Mouse (Mus musculus) left cerebral cortex, postnatal 10 days (tissue): Measurements from ENCODE around the gene Fars2. TPM values are rescaled to one million over a fixed set of nuclear protein-coding genes. Genes with fewer than 3 reads are reported as not detected.

ENCODE experiments used
- DNase-seq, 2 experiments: peaks; one replicate each; pipeline ENCODE4 v3.0.0; 2021 to 2022; ENCODE audit warnings: low spot score in 2 of 2, mixed read lengths in 1 of 2; ENCODE audit errors: extremely low spot score in 1 of 2
- intact Hi-C: fragments of 180-260 bp; cut with DNase I; formaldehyde crosslinking; loops from one replicate; pipeline ENCODE4 v1.15.1; 2025
- total RNA-seq, 2 experiments: library from RNA; stranded (reverse); gene quantifications; 2 replicates each; pipeline ENCODE4 v1.2.3; 2021

Gene Fars2
- total RNA-seq, 2 experiments from 2014 or later, result 31.1 to 37.6 TPM

DNA sequence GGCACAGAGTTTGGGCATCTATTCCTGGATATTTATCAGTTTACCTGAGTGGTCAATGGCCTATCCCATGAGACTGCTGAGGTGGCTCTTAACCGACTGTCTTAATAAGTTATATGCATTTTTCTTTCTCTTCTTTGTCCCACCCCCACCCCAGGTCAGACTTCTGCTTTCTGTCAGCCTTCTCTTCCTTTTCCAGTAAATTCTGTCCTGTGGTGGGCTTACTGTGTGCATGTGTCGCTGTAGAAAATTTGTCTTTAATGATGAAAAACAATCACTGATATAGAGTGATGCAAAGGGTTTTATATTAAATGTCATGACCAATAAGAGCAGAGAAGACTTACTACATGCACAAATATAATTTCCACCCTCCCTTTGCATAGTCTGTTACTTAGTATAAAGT lies 85.3 kb downstream of the Fars2 start:
- intact Hi-C loops, result no loop called here
- DNase-seq, result no peak

DNA sequence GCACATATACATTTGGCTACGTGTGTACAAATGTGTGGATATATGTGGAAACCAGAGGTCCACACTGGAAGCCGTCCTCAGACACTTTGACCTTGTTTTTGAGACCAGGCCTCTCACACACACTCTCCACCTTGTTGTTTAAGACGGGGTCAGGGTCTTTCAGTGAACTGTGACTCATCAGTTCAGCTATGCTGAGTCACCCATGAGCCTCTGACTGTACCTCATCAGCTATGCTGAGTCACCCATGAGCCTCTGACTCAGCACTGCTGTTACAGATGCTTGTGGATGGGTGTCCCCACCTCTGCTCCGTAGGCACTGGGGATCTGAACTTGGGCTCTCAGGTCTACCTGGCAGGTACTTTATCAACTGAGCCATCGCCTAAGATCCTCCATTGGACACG lies 85.8 kb downstream of the Fars2 start:
- no peak for DNase-seq
- intact Hi-C loops, result no loop called here

DNA sequence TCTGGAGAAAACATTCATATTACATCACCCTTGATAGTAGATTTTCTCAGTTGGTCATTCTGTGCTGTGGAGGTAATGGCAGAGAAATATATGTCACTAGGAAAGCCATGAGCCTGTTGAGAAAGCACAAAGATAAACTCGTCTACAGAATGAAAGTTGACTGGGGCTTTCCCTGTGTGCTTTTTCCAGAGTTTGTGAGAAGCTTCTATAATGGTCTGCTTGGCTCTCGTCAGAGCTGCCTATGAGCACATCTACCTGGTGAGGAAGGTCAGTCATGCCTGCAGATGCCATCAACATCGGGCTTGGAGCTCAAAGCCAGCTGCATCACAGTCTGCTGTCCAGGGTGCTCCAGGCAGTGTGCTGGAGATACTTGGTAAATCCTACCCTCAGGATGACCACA lies 87.1 kb downstream of the Fars2 start:
- intact Hi-C loops, result no loop called here
- DNase-seq, result no peak

GRCm38 (mm10) chr13:36210965-36211364 lies 93.8 kb downstream of the Fars2 start:
- DNase-seq, result no peak
- intact Hi-C loops, result no loop called here

- no peak for DNase-seq
- intact Hi-C loops, result no loop called here
Observed at GRCm38 (mm10) chr13:36214056-36214455, 96.8 kb downstream of the Fars2 start.

GRCm38 (mm10) chr13:36216005-36216404 lies 98.8 kb downstream of the Fars2 start:
- DNase-seq, result no peak
- intact Hi-C loops, result no loop called here

DNA sequence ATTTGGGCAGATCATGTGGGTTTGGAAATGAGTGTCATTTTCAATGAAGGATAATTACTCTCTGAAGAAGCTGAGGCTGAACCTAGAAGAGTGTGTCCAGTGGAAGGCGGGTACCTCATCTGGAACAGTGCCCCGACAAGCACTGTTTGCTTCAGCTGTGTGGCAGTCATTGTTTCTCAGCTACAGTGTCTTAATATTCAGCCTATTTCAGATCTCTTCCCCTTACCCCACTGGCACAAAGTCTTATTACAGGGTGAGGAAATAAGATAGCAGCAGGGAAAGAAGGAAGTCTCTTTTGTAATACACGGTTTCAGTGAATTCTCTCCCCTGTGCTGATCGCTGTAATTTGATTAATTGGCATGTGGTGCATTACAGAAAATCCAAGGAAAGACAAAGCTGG lies 101.1 kb downstream of the Fars2 start:
- intact Hi-C loops, result no loop called here
- DNase-seq, result no peak

- intact Hi-C loops, result no loop called here
Observed at GRCm38 (mm10) chr13:36219506-36219905, 102.3 kb downstream of the Fars2 start.

GRCm38 (mm10) chr13:36221897-36222296 lies 104.7 kb downstream of the Fars2 start:
- no peak for DNase-seq

More at GRCm38 (mm10) chr13:36219506-36219905, 102.3 kb downstream of the Fars2 start:
- DNase-seq, result no peak

DNA sequence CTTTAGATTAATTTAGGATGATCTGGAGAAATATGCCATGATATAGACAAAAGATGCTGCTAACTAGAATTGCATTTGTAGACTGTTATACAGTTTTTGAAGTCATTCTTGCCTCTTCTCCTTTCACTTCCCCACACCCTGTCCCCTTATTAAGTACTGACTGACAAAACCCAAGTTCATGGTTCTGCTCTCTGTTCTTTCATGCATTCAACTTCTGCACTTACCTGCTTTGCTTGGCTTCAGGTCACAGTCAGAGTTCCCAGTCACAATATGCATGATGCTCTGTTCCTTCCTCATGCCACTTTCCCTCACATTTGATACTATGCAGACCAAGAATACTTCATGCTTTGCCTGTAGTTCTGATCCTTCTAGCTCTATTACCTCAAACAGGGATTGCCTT lies 105.5 kb downstream of the Fars2 start:
- intact Hi-C loops, result no loop called here
- DNase-seq, result no peak

More at GRCm38 (mm10) chr13:36221897-36222296, 104.7 kb downstream of the Fars2 start:
- intact Hi-C loops, result no loop called here

DNA sequence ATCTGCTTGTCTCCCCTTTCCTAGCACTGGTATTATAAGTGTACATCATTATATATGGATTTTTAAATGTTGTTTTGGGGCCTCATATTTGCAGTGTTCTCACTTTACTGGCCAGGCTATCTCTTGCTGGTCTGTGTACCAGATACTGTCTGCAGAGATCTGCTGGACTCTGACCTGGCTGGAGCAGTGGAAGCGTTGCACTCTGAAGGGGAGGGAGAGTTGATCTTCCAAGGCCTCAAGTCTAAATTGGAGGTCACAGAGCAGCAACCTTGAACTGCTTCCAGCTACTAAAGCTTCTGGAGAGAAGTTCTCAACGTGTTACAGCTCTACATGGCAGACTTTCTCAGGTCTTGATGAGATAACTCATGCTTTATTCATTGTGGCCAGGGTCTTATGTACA lies 107.2 kb downstream of the Fars2 start:
- intact Hi-C loops, result no loop called here
- DNase-seq, result no peak

DNA sequence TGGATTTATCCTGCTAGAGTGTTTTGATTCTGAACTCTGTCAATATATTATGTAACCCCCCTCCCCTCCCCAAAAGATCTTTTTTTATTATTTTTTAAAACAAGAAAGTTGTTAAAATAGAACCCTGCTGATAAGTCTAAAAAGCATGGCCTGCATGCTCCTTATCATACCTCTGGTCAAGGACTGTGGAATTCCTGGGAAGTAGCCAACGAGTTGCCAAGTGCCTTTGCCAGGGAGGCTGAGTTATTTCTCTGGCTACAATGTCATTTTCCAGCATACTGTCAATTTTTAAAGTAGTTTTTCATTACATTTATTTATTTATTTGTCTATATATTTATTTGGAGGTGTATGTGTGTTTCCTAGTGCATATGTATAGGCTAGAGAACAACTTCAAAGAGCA lies 125.0 kb downstream of the Fars2 start:
- intact Hi-C loops, result no loop called here
- DNase-seq, result no peak

- DNase-seq, result no peak
- intact Hi-C loops, result no loop called here
Observed at GRCm38 (mm10) chr13:36253936-36254335, 136.7 kb downstream of the Fars2 start.

GRCm38 (mm10) chr13:36257213-36257612 lies 140.0 kb downstream of the Fars2 start:
- intact Hi-C loops, result no loop called here
- DNase-seq, result no peak

DNA sequence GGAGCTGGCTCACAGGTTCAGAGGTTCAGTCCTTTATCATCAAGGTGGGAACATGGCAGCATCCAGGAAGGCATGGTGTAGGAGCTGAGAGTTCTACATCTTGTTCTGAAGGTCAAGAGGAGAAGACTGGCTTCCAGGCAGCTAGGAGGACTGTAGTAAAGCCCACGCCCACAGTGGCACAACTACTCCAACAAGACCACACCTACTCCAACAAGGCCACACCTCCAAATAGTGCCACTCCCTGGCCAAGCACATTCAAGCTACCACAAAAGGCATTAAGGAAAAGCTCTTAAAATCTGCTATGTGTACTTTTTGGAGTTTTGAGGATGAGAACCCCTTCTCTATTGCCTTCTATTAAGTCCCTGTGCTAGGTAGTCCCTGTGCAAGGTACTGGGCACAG lies 142.5 kb downstream of the Fars2 start:
- no peak for DNase-seq
- intact Hi-C loops, result loop anchor here (10.0 kb wide), 1 partner anchor 245 kb away; no protein-coding TSS in a partner anchor

- intact Hi-C loops, result loop anchor here (10.0 kb wide), 1 partner anchor 246 kb away; no protein-coding TSS in a partner anchor
Observed at GRCm38 (mm10) chr13:36261299-36261698, 144.1 kb downstream of the Fars2 start.

DNA sequence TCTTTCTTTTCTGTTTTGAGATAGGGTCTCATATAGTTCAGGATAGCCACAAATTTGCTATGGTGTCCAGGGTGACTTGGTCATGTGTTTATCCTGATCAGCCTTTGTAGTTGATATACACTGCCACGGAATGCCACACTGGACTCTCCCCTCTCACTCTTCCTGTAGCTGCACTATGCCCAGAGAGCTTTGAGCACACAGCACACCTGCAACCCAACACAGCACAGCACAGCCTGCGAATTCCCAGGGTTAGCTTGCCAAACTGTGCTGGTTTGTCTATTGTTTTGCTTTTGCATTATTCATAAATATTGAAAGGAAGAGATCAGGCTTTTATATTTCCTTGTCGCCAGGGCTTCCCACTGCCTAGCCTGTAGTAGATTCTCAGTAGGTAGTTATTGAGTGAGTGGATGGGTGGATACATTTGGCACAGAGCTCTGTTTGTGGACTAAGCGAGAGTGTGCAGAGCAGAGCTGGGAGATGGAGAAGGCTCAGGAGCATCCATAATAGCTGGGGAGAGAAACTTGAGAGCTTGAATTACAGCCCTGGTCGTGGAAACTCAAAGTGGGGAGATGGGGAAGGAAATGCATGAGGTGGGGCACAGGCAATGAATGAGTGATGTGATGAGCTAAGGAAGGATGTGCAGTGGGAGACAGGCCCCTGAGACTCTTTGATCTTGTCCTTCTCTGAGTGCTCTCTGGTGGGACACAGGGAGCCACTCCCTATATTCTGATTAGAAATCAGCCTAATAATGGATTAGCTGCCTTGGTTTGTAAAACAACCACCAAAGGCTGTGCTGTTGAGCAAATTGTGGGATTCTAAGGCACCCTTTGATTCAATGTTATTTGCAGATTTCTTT lies 146.3 kb downstream of the Fars2 start:
- intact Hi-C loops, result loop anchor here (10.0 kb wide), 1 partner anchor 249 kb away; no protein-coding TSS in a partner anchor
- DNase-seq, result no peak

More at GRCm38 (mm10) chr13:36261299-36261698, 144.1 kb downstream of the Fars2 start:
- DNase-seq, result no peak

DNA sequence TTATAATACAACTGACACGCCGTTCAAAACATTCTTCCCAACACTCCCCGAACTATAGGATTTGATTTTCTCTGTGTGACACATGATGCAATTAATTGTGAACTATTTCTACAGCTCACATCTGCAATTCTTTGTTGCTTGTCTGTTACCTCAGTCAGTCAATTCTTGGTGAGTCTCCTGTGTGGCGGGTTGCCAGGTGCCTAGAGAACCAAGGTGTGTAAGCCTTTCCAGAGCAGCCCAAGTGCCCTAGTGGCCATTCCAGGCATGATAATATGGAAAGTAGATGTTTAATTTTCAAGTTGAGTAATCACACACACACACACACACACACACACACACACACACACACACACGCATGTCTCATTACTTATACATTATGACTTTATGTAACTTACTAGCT lies 147.2 kb downstream of the Fars2 start:
- intact Hi-C loops, result loop anchor here (10.0 kb wide), 1 partner anchor 250 kb away; no protein-coding TSS in a partner anchor
- DNase-seq, result peak in 1 of 2 experiments; percentile 36

DNA sequence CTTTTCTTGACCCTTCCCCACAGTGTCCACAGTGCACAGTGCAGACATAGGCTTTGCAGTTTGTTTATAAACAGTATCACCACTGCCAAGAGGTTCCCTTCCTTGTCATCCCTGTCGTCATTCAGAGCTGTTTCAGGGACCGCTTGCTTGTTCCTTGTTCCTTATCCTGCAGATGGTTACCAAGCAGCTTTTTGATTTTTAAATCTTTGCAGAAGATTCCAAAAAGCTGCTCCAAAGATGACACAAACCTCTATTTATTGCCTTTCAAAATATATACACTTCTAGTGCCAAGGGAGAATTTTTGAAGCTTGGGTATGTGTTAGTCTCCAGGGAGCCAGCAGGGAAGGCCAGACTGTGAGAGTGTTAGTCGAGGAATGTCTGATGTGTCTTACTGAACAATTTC lies 148.1 kb downstream of the Fars2 start:
- DNase-seq, result peak in 1 of 2 experiments; percentile 36
- intact Hi-C loops, result loop anchor here (10.0 kb wide), 1 partner anchor 251 kb away; no protein-coding TSS in a partner anchor

DNA sequence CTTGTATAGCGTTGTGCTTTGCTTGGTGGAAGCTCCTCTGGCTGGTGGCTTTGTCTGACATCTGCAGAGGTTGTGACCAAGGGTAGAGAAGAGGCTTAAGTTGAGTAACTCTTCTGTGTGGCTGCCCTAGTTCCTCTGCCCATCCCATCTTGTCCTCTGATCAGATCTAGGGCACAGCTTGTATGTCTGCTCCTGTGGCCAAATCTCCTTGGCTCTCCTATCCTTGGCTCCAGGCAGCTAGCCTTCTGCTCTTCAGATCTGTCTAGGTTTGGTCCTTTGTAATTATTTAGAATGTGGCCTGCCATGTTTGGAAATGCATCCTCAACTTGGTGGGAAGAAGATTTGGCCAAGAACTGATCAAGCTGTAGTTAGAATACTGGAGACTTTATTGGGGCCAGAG lies 150.2 kb downstream of the Fars2 start:
- intact Hi-C loops, result loop anchor here (10.0 kb wide), 1 partner anchor 253 kb away; no protein-coding TSS in a partner anchor
- DNase-seq, result no peak
